7 mouse cellular contexts compared by ENCODE assay signal in genomic region chr8:121729754-121730153, GRCm38 (mm10). TPM values are rescaled to one million over a fixed set of nuclear protein-coding genes. Genes with fewer than 3 reads are reported as not detected.
DNase-seq lines count a peak whose midpoint lies in the region; ATAC-seq and TF ChIP-seq lines count a peak whose summit lies in the region.

No protein-coding gene starts in this region.

- H3K9ac ChIP-seq in lung, postnatal 0 days (replicated peaks; ENCODE audit: low read depth) = no peak overlapping the region
- peak overlapping the region; percentile 33 for H3K9ac ChIP-seq in forebrain, embryonic 12.5 days
- no peak overlapping the region for H3K9ac ChIP-seq in limb, embryonic 15.5 days
- H3K9ac ChIP-seq in stomach, embryonic 15.5 days = no peak overlapping the region

- H3K4me3 ChIP-seq in lung, postnatal 0 days (ENCODE audit: low read depth, low read length) = peak overlapping the region; percentile 26; the same call in 1 of the 2 replicates
- H3K4me3 ChIP-seq in forebrain, embryonic 12.5 days (replicated peaks) = peak overlapping the region; percentile 59
- H3K4me3 ChIP-seq in limb, embryonic 15.5 days = peak overlapping the region; percentile 46
- peak overlapping the region; percentile 40 for H3K4me3 ChIP-seq in stomach, embryonic 15.5 days (replicated peaks)

- TF ChIP-seq EP300 in lung, postnatal 0 days (IDR thresholded peaks at IDR 0.05) = no peak

- TF ChIP-seq CTCF in lung, postnatal 0 days (IDR thresholded peaks at IDR 0.05) = no peak

- no peak for DNase-seq in lung, postnatal 0 days (ENCODE audit: low spot score)
- DNase-seq in lung, postnatal 25 days (ENCODE audit: low spot score) = no peak
- DNase-seq in spleen, adult 18-20 months = no peak
- DNase-seq in layer of hippocampus, postnatal 25 days (ENCODE audit: extremely low spot score in 1 of 2, low spot score in 1 of 2) = no peak

- no peak for ATAC-seq in lung, postnatal 0 days
- ATAC-seq in forebrain, embryonic 12.5 days (ENCODE audit: low FRiP score) = peak; percentile 28
- ATAC-seq in limb, embryonic 15.5 days (ENCODE audit: insufficient number of reproducible peaks, low FRiP score, low TSS enrichment, low read depth) = no peak
- no peak for ATAC-seq in stomach, embryonic 15.5 days (ENCODE audit: insufficient read depth, low FRiP score, low read depth)

- WGBS in lung, postnatal 0 days = 1% methylated on average over 23 of the region's 54 CpGs
- WGBS in forebrain, embryonic 12.5 days = under 1% methylated on average over 32 of the region's 54 CpGs
- 0% methylated on average over 38 of the region's 54 CpGs for WGBS in limb, embryonic 15.5 days
- WGBS in stomach, embryonic 15.5 days = under 1% methylated on average over 49 of the region's 54 CpGs

- H3K36me3 ChIP-seq in lung, postnatal 0 days (ENCODE audit: insufficient read depth, low read length) = no peaks in the 10 kb centered on the region
- no peaks in the 10 kb centered on the region for H3K36me3 ChIP-seq in forebrain, embryonic 12.5 days (replicated peaks)
- no peaks in the 10 kb centered on the region for H3K36me3 ChIP-seq in limb, embryonic 15.5 days
- H3K36me3 ChIP-seq in stomach, embryonic 15.5 days = no peaks in the 10 kb centered on the region

- no peaks in the 10 kb centered on the region for H3K4me1 ChIP-seq in lung, postnatal 0 days (ENCODE audit: insufficient read depth, low read depth, low read length)
- peaks cover 29% of the 10 kb centered on the region for H3K4me1 ChIP-seq in forebrain, embryonic 12.5 days
- H3K4me1 ChIP-seq in limb, embryonic 15.5 days = peaks cover 14% of the 10 kb centered on the region
- peaks cover 7% of the 10 kb centered on the region; the same call in 1 of the 2 replicates for H3K4me1 ChIP-seq in stomach, embryonic 15.5 days

- no peak overlapping the region for H3K27ac ChIP-seq in lung, postnatal 0 days (ENCODE audit: low read length)
- no peak overlapping the region for H3K27ac ChIP-seq in forebrain, embryonic 12.5 days
- no peak overlapping the region for H3K27ac ChIP-seq in limb, embryonic 15.5 days
- H3K27ac ChIP-seq in stomach, embryonic 15.5 days = no peak overlapping the region

- peak overlapping the region; percentile 62 for H3K4me2 ChIP-seq in lung, postnatal 0 days (replicated peaks; ENCODE audit: low read depth, low read length)
- peak overlapping the region; percentile 68 for H3K4me2 ChIP-seq in forebrain, embryonic 12.5 days
- H3K4me2 ChIP-seq in limb, embryonic 15.5 days = peak overlapping the region; percentile 81
- H3K4me2 ChIP-seq in stomach, embryonic 15.5 days = peak overlapping the region; percentile 88

- H3K9me3 ChIP-seq in lung, postnatal 0 days (ENCODE audit: low read length) = no peaks in the 10 kb centered on the region
- H3K9me3 ChIP-seq in forebrain, embryonic 12.5 days = peaks cover 6% of the 10 kb centered on the region; the same call in 1 of the 2 replicates
- H3K9me3 ChIP-seq in limb, embryonic 15.5 days = no peaks in the 10 kb centered on the region; the same call in 1 of the 2 replicates
- H3K9me3 ChIP-seq in stomach, embryonic 15.5 days = no peaks in the 10 kb centered on the region

- peaks cover 50% of the 10 kb centered on the region for H3K27me3 ChIP-seq in lung, postnatal 0 days (replicated peaks; ENCODE audit: insufficient read depth, low read length)
- peaks cover 76% of the 10 kb centered on the region for H3K27me3 ChIP-seq in forebrain, embryonic 12.5 days
- H3K27me3 ChIP-seq in limb, embryonic 15.5 days = peaks cover 75% of the 10 kb centered on the region
- H3K27me3 ChIP-seq in stomach, embryonic 15.5 days (replicated peaks) = peaks cover 68% of the 10 kb centered on the region

RNA-seq across cellular contexts. Expression of gene Jph3, which starts 0.3 kb away (rescaled TPM):
- 0.08 and 0.13 TPM in 2 replicates for polyA plus RNA-seq in lung, postnatal 0 days (2015; fragmentation: Nextera tagmentation; extraction: Ambion mirVana)
- polyA plus RNA-seq in forebrain, embryonic 12.5 days (2016; fragmentation: Nextera tagmentation; extraction: Ambion mirVana) = 27.4 and 30.1 TPM in 2 replicates
- polyA plus RNA-seq in limb, embryonic 15.5 days (2015; fragmentation: Nextera tagmentation; extraction: Ambion mirVana) = 0.36 and 0.49 TPM in 2 replicates
- polyA plus RNA-seq in stomach, embryonic 15.5 days (2015; fragmentation: Nextera tagmentation; extraction: Ambion mirVana) = 3.9 and 4.6 TPM in 2 replicates
- 100 to 1,000 TPM; 301 to 309 TPM for total RNA-seq in layer of hippocampus, postnatal 25 days (2021)
